Mouse (Mus musculus) embryonic fibroblast, embryonic 13.5 days (primary cell): Measurements from ENCODE around the gene Pla2g2f. TPM values are rescaled to one million over a fixed set of nuclear protein-coding genes. Genes with fewer than 3 reads are reported as not detected.

Source experiments
- H3K27ac ChIP-seq: 2 replicates; pipeline ENCODE4 v1.5.1; 2012; ENCODE audit warnings: low read length, control low read depth, inconsistent platforms; ENCODE audit not compliant: insufficient read depth
- H3K4me1 ChIP-seq: 2 replicates; pipeline ENCODE4 v1.6.1; 2011; ENCODE audit warnings: low read length; ENCODE audit not compliant: control insufficient read depth, insufficient read depth
- H3K4me3 ChIP-seq: 2 replicates; pipeline ENCODE4 v1.5.1; 2011; ENCODE audit warnings: mild to moderate bottlenecking, control low read depth, low read length; ENCODE audit not compliant: insufficient read depth
- CTCF ChIP-seq: IDR thresholded peaks from 2 replicates; pipeline ENCODE4 v1.5.1; 2011; ENCODE audit warnings: mild to moderate bottlenecking, control low read depth, low read length, moderate library complexity, borderline replicate concordance; ENCODE audit not compliant: insufficient read depth
- POLR2A ChIP-seq: IDR thresholded peaks from 2 replicates; pipeline ENCODE4 v1.6.1; 2011; ENCODE audit warnings: low read depth, mild to moderate bottlenecking, control low read depth, low read length, moderate library complexity
- polyA plus RNA-seq: library from polyadenylated mRNA; stranded (reverse); fragments of >200 nt; gene quantifications from 2 replicates; pipeline ENCODE4 v1.2.4, GENCODE M21; 2011; ENCODE audit warnings: low read depth; ENCODE audit not compliant: missing spikeins, insufficient read length

The Pla2g2f gene
- polyA plus RNA-seq, 1 experiment, result not detected

DNA sequence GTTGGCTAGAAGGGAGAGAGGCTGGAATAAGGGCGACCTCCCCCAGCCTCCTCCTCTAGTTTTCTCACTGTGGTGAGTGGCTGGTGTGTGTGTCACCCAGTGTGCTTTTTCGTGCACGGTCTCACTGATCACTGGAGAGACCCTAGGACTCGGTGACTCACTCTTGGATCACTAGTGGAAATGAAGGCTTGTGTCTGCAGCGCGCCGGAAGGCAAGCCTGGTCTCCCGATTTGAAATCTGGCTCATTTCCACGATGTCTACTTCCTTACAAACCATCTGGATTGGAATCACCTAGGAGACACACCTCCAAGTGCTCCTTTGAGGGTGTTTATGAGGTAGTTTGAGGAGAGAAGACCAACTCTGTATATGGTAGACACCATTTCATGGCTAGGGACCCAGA, 10.6 kb downstream of the Pla2g2f start:
- no peaks in the 10 kb centered on the region for H3K4me1 ChIP-seq
- no peak overlapping the region for H3K4me3 ChIP-seq
- TF ChIP-seq POLR2A (no peak), CTCF (no peak)
- no peak overlapping the region for H3K27ac ChIP-seq

- TF ChIP-seq CTCF (no peak), POLR2A (no peak)
- no peak overlapping the region for H3K27ac ChIP-seq
- no peaks in the 10 kb centered on the region for H3K4me1 ChIP-seq
- H3K4me3 ChIP-seq, result no peak overlapping the region
These were observed 11.5 kb downstream of the Pla2g2f start for GRCm38 (mm10) chr4:138745884-138746283.

- Histone ChIP-seq H3K4me3 (no peak overlapping the region), H3K27ac (no peak overlapping the region), H3K4me1 (no peaks in the 10 kb centered on the region)
- no peak for TF ChIP-seq CTCF
- TF ChIP-seq POLR2A, result no peak
These were observed 18.1 kb downstream of the Pla2g2f start for GRCm38 (mm10) chr4:138739136-138739851.

DNA sequence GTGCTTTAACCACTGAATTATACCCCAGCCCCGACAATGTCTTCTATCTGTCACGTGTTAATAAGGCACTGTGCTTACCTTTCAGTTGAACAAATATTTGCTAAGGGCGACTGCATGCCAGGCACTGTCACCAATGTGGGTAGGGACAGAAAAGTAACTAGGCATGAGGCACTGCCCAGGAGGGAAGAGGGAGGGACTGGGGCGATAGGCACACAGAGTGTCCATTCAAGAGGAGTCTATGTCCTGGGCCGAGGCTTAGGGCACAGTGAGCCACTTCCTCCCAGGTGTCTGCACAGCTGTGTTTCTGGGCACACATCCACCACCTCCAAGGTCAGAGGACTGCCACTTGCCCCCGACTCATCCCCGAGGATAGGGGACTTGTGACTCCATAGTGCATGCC, 20.4 kb downstream of the Pla2g2f start, which contains the start of gene Ubxn10:
Gene Ubxn10, minus strand, starts transcription at position 137 of the 400 bp plus-strand sequence.
- Histone ChIP-seq H3K27ac (no peak within 1 kb of the TSS), H3K4me1 (no peaks in the 10 kb centered on the region), H3K4me3 (no peak within 1 kb of the TSS)
- no peak for TF ChIP-seq POLR2A

DNA sequence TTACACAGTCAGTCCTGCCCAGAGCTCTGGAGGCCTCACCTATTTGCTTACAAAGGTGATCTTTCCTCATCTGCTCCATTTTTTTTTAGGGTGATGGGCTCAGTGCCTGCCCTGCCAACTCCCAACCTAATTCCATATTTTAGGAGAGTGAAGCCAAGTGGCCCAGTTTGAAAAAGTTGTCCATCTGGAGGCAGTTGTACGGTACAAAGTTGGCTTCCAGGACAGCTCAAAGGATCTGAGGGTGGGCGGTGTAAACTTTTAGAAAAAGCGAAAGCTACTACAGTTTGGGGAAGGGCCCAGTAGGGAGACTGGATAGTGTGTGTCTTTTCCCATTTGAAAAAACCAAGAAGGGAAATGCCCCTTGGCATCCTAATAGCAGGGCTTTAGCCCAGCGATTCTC, 22.6 kb downstream of the Pla2g2f start:
- H3K27ac ChIP-seq, result no peak overlapping the region

DNA sequence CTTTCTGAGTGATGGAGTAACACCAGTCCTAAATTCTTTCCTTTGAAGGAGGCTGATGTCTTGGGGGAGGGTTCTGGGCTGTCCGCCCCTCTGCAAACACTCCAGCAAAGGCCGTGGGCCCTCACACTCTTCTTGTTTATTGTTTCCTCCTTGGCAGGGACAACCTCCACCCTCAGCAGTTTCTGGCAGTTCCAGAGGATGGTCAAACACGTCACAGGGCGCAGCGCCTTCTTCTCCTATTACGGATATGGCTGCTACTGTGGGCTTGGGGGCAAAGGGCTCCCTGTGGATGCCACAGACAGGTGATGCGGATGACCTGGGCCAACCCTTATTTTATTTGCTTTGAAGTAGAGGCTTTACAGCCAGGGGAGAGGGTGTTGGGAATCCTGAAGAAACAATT, 23.3 kb downstream of the Pla2g2f start:
- no peak overlapping the region for H3K27ac ChIP-seq
- TF ChIP-seq POLR2A (no peak), CTCF (no peak)
- no peak overlapping the region for H3K4me3 ChIP-seq
- no peaks in the 10 kb centered on the region for H3K4me1 ChIP-seq

More for the DNA sequence above, 22.6 kb downstream of the Pla2g2f start:
- no peaks in the 10 kb centered on the region for H3K4me1 ChIP-seq
- no peak overlapping the region for H3K4me3 ChIP-seq
- TF ChIP-seq CTCF (no peak), POLR2A (no peak)

- H3K27ac ChIP-seq, result no peak overlapping the region
These were observed 28.3 kb downstream of the Pla2g2f start for GRCm38 (mm10) chr4:138729018-138729703.

GRCm38 (mm10) chr4:138725751-138726150, 31.7 kb downstream of the Pla2g2f start:
- H3K4me3 ChIP-seq, result no peak overlapping the region
- H3K27ac ChIP-seq, result no peak overlapping the region
- TF ChIP-seq CTCF (no peak), POLR2A (no peak)
- no peaks in the 10 kb centered on the region for H3K4me1 ChIP-seq

More at GRCm38 (mm10) chr4:138729018-138729703, 28.3 kb downstream of the Pla2g2f start:
- TF ChIP-seq CTCF, result no peak
- TF ChIP-seq POLR2A, result no peak
- H3K4me1 ChIP-seq, result no peaks in the 10 kb centered on the region
- H3K4me3 ChIP-seq, result no peak overlapping the region

- Histone ChIP-seq H3K4me1 (no peaks in the 10 kb centered on the region), H3K27ac (no peak overlapping the region), H3K4me3 (no peak overlapping the region)
- TF ChIP-seq POLR2A (no peak), CTCF (no peak)
These were observed 32.3 kb downstream of the Pla2g2f start for GRCm38 (mm10) chr4:138725127-138725461.

- H3K27ac ChIP-seq, result no peak within 1 kb of the TSS
- no peaks in the 10 kb centered on the region for H3K4me1 ChIP-seq
- H3K4me3 ChIP-seq, result no peak within 1 kb of the TSS
- no peak for TF ChIP-seq CTCF
- TF ChIP-seq POLR2A, result no peak
These were observed 32.9 kb downstream of the Pla2g2f start, which contains the start of gene Pla2g2c for GRCm38 (mm10) chr4:138724354-138725126. TSS of gene Pla2g2c (plus strand) at chr4:138724792.
